Mouse (Mus musculus) lung, postnatal 0 days (tissue): Measurements from ENCODE around the gene Kcnk15. TPM values are rescaled to one million over a fixed set of nuclear protein-coding genes. Genes with fewer than 3 reads are reported as not detected.

Source experiments
- ATAC-seq: fragments of 200-750 bp; cut with Nextera tagmentation; 2 replicates; pipeline ENCODE4 v1.8.0; 2017; ENCODE audit warnings: moderate library complexity
- DNase-seq: peaks from one replicate; pipeline ENCODE4 v3.0.0-alpha.2; 2016; ENCODE audit warnings: low spot score
- H3K27ac ChIP-seq: fragments of 300-500 bp; sonication (generic); 2 replicates; pipeline ENCODE4 v1.5.1; 2014; ENCODE audit warnings: antibody characterized with exemption, mild to moderate bottlenecking, low read length, mixed read lengths
- H3K27me3 ChIP-seq: fragments of 300-500 bp; sonication (generic); replicated peaks from 2 replicates; pipeline ENCODE4 v1.6.1; 2014; ENCODE audit warnings: low read length, mixed read lengths; ENCODE audit not compliant: insufficient read depth
- H3K36me3 ChIP-seq: fragments of 300-500 bp; sonication (generic); 2 replicates; pipeline ENCODE4 v1.6.1; 2014; ENCODE audit warnings: low read length, mixed read lengths; ENCODE audit not compliant: insufficient read depth
- H3K4me1 ChIP-seq: fragments of 300-500 bp; sonication (generic); 2 replicates; pipeline ENCODE4 v1.6.1; 2014; ENCODE audit warnings: antibody characterized with exemption, low read depth, low read length, mixed read lengths; ENCODE audit not compliant: insufficient read depth
- H3K4me2 ChIP-seq: fragments of 300-500 bp; sonication (generic); replicated peaks from 2 replicates; pipeline ENCODE4 v1.6.1; 2014; ENCODE audit warnings: low read depth, mild to moderate bottlenecking, low read length, moderate library complexity, mixed read lengths
- H3K4me3 ChIP-seq: fragments of 300-500 bp; sonication (generic); 2 replicates; pipeline ENCODE4 v1.5.1; 2014; ENCODE audit warnings: low read depth, low read length
- H3K9ac ChIP-seq: fragments of 300-500 bp; sonication (generic); replicated peaks from 2 replicates; pipeline ENCODE4 v1.6.1; 2014; ENCODE audit warnings: low read depth, mild to moderate bottlenecking
- H3K9me3 ChIP-seq: fragments of 300-500 bp; sonication (generic); 2 replicates; pipeline ENCODE4 v1.6.1; 2016; ENCODE audit warnings: low read length, mixed read lengths
- CTCF ChIP-seq: IDR thresholded peaks from 2 replicates; pipeline ENCODE4 v1.5.1; 2016; ENCODE audit warnings: antibody characterized with exemption, mild to moderate bottlenecking
- EP300 ChIP-seq: IDR thresholded peaks from 2 replicates; pipeline ENCODE4 v1.6.1; 2016; ENCODE audit warnings: antibody characterized with exemption, mild to moderate bottlenecking, control low read depth
- WGBS: fragments of 180-500 bp; shearing (Covaris S2); extraction: QIAGEN DNeasy Blood & Tissue Kit; methylation state at CpG from one replicate; pipeline ENCODE4 v1.1.7; 2014; 5-methylcytosine and 5-hydroxymethylcytosine counted together
- polyA plus RNA-seq: library from polyadenylated mRNA; unstranded; fragments of >200 nt; fragmentation: Nextera tagmentation; extraction: Ambion mirVana; gene quantifications from 2 replicates; pipeline ENCODE4 v1.2.1, GENCODE M21; 2015

Gene Kcnk15
- polyA plus RNA-seq, 1 experiment from 2014 or later, result not detected

GRCm38 (mm10) chr2:163839519-163839918 is 13.9 kb upstream of the Kcnk15 start:
- peak; percentile 26 for DNase-seq
- TF ChIP-seq CTCF (no peak), EP300 (no peak)
- no peaks in the 10 kb centered on the region for H3K36me3 ChIP-seq
- H3K27ac ChIP-seq, result no peak overlapping the region
- no peaks in the 10 kb centered on the region for H3K27me3 ChIP-seq
- H3K4me2 ChIP-seq, result no peak overlapping the region
- no peak overlapping the region for H3K9ac ChIP-seq
- ATAC-seq, result peak; percentile 28; the same call in 1 of the 2 replicates
- H3K9me3 ChIP-seq, result no peaks in the 10 kb centered on the region
- no peak overlapping the region for H3K4me3 ChIP-seq
- whole genome bisulfite sequencing, result 27% methylated on average over 6 of the region's 6 CpGs
- H3K4me1 ChIP-seq, result no peaks in the 10 kb centered on the region

- H3K27ac ChIP-seq, result no peak overlapping the region
- no peaks in the 10 kb centered on the region for H3K9me3 ChIP-seq
- DNase-seq (peak; percentile 47), ATAC-seq (peak; percentile 32)
- 53% methylated on average over 4 of the region's 4 CpGs for WGBS
- TF ChIP-seq EP300 (no peak), CTCF (no peak)
- no peak overlapping the region for H3K9ac ChIP-seq
- no peak overlapping the region for H3K4me2 ChIP-seq
- H3K36me3 ChIP-seq, result no peaks in the 10 kb centered on the region
- no peak overlapping the region for H3K4me3 ChIP-seq
- no peaks in the 10 kb centered on the region for H3K4me1 ChIP-seq
- H3K27me3 ChIP-seq, result no peaks in the 10 kb centered on the region
Observed at GRCm38 (mm10) chr2:163842043-163842442, 11.4 kb upstream of the Kcnk15 start.

GRCm38 (mm10) chr2:163857233-163857632 is 3.8 kb downstream of the Kcnk15 start:
- Histone ChIP-seq H3K36me3 (no peaks in the 10 kb centered on the region), H3K27me3 (peaks cover 40% of the 10 kb centered on the region), H3K9me3 (no peaks in the 10 kb centered on the region), H3K4me1 (no peaks in the 10 kb centered on the region), H3K27ac (no peak overlapping the region), H3K4me3 (no peak overlapping the region), H3K9ac (no peak overlapping the region), H3K4me2 (no peak overlapping the region)
- no peak for TF ChIP-seq CTCF
- TF ChIP-seq EP300, result no peak
- ATAC-seq (no peak; the same call in 1 of the 2 replicates), DNase-seq (no peak)
- 68% methylated on average over 6 of the region's 6 CpGs for WGBS

GRCm38 (mm10) chr2:163858254-163858947 is 5.0 kb downstream of the Kcnk15 start:
- no peak overlapping the region for H3K27ac ChIP-seq
- no peaks in the 10 kb centered on the region for H3K9me3 ChIP-seq
- H3K4me2 ChIP-seq, result no peak overlapping the region
- 10% methylated on average over 48 of the region's 50 CpGs for WGBS
- peaks cover 34% of the 10 kb centered on the region for H3K27me3 ChIP-seq
- no peaks in the 10 kb centered on the region for H3K36me3 ChIP-seq
- H3K4me3 ChIP-seq, result no peak overlapping the region
- no peak overlapping the region for H3K9ac ChIP-seq
- ATAC-seq (no peak), DNase-seq (no peak)
- TF ChIP-seq EP300 (no peak), CTCF (peak; percentile 79)
- no peaks in the 10 kb centered on the region for H3K4me1 ChIP-seq

GRCm38 (mm10) chr2:163865311-163865710 is 11.9 kb downstream of the Kcnk15 start:
- no peak overlapping the region for H3K27ac ChIP-seq
- ATAC-seq, result no peak
- no peak overlapping the region for H3K4me3 ChIP-seq
- H3K4me2 ChIP-seq, result no peak overlapping the region
- H3K27me3 ChIP-seq, result no peaks in the 10 kb centered on the region
- no peak for DNase-seq
- no peaks in the 10 kb centered on the region for H3K4me1 ChIP-seq
- 90% methylated on average over 5 of the region's 5 CpGs for WGBS
- no peaks in the 10 kb centered on the region for H3K36me3 ChIP-seq
- no peak for TF ChIP-seq EP300
- no peak for TF ChIP-seq CTCF
- H3K9ac ChIP-seq, result no peak overlapping the region
- H3K9me3 ChIP-seq, result no peaks in the 10 kb centered on the region

GRCm38 (mm10) chr2:163866061-163866460 is 12.6 kb downstream of the Kcnk15 start:
- ATAC-seq, result no peak
- no peak overlapping the region for H3K4me3 ChIP-seq
- no peak for DNase-seq
- 82% methylated on average over 9 of the region's 9 CpGs for WGBS
- H3K9me3 ChIP-seq, result no peaks in the 10 kb centered on the region
- no peak for TF ChIP-seq EP300
- no peak for TF ChIP-seq CTCF
- no peaks in the 10 kb centered on the region for H3K27me3 ChIP-seq
- H3K9ac ChIP-seq, result no peak overlapping the region
- no peaks in the 10 kb centered on the region for H3K4me1 ChIP-seq
- H3K4me2 ChIP-seq, result no peak overlapping the region
- no peaks in the 10 kb centered on the region for H3K36me3 ChIP-seq
- H3K27ac ChIP-seq, result no peak overlapping the region

- no peaks in the 10 kb centered on the region for H3K27me3 ChIP-seq
- H3K4me3 ChIP-seq, result no peak overlapping the region
- TF ChIP-seq EP300 (no peak), CTCF (no peak)
- H3K36me3 ChIP-seq, result no peaks in the 10 kb centered on the region
- ATAC-seq (no peak), DNase-seq (no peak)
- WGBS, result 47% methylated on average over 5 of the region's 5 CpGs
- no peak overlapping the region for H3K9ac ChIP-seq
- no peaks in the 10 kb centered on the region for H3K9me3 ChIP-seq
- no peaks in the 10 kb centered on the region for H3K4me1 ChIP-seq
- H3K27ac ChIP-seq, result no peak overlapping the region
- H3K4me2 ChIP-seq, result no peak overlapping the region
Observed at GRCm38 (mm10) chr2:163869783-163870182, 16.3 kb downstream of the Kcnk15 start.
